Mouse (Mus musculus) ES-E14 (cell line): ENCODE data around the gene Arl15.

ENCODE experiments used
- CHD2 ChIP-seq: IDR thresholded peaks from 2 replicates; pipeline ENCODE4 v1.6.1; 2014; ENCODE audit warnings: mild to moderate bottlenecking, low read depth, low read length, inconsistent platforms
- ZC3H11A ChIP-seq: IDR thresholded peaks from 2 replicates; pipeline ENCODE4 v1.6.1; 2012; ENCODE audit warnings: low read depth, mild to moderate bottlenecking, inconsistent platforms, low read length, borderline replicate concordance
- ZNF384 ChIP-seq: IDR thresholded peaks from 2 replicates; pipeline ENCODE4 v1.6.1; 2012; ENCODE audit warnings: low read depth, low read length, inconsistent platforms

DNA sequence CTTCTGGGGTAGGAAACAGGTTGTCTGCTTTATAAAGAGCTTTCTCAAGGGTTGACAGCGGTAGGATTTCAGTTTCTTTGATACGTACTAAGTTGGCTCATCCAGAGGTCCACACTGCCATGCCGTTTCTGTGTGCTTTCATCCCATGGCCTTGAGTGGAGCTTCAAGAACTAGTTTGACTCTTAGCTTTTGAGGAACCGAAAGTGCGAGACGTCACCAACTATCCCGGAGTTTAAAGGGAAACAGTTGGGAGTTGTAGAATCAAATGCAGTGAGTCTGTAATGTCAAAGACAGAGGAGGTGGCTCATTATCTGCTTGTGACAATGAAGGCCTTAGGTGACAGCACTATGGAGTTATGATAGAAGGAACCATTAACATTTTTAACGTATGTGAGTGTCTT, 49.6 kb downstream of the Arl15 start:
- TF ChIP-seq ZC3H11A (no peak), CHD2 (no peak), ZNF384 (no peak)
